Mouse (Mus musculus) liver (tissue): Measurements from ENCODE around the gene Txk.

Experiments
- DNase-seq: peaks from one replicate; pipeline ENCODE4 v3.0.0-alpha.2; 2020; ENCODE audit warnings: mixed read lengths

The Txk gene

DNA sequence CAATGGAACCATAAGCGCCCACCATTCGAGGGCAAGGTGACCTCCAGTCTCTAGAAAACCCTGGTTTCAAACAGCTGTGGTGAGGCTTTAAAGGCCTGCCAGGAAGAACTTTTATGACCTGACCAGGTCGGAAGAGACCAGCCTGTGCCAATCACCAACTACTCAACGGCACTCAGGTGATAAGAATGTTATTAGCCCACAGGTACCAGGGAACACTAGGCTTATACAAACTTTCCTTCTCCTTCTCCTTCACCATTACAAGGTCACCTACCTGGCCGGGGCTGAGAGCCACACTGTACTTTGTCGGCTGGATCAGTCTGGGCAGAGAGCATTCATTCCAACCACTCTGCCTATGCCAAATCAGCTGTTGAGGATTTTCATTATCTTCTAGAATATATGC is 71.1 kb downstream of the Txk start:
- DNase-seq: no peak

DNA sequence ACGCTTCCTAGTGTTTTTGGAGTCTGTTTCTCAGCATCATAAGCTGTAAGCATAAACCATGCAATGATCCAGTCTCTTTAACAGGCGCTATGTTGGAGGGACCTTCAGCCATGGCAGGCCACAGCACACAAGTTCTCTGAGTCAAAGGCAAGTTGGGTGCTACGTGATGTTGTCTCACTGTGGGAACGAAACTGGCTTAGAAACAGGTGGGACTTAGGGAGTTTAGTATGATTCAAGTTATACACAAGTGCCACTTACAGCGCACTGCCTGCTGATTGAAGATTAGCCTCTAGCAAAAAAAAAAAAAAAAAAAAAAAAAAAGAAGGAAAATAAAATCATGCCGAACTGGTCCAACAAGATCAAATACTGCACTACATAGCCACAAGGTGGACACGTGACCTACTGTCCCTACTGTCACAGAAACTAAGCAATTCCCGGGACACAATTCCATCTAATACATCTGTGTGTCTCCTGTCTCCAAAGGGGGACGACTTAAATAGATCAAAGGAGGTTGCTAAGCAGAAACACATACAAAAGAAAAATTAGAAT is 77.5 kb downstream of the Txk start:
- DNase-seq: no peak

DNA sequence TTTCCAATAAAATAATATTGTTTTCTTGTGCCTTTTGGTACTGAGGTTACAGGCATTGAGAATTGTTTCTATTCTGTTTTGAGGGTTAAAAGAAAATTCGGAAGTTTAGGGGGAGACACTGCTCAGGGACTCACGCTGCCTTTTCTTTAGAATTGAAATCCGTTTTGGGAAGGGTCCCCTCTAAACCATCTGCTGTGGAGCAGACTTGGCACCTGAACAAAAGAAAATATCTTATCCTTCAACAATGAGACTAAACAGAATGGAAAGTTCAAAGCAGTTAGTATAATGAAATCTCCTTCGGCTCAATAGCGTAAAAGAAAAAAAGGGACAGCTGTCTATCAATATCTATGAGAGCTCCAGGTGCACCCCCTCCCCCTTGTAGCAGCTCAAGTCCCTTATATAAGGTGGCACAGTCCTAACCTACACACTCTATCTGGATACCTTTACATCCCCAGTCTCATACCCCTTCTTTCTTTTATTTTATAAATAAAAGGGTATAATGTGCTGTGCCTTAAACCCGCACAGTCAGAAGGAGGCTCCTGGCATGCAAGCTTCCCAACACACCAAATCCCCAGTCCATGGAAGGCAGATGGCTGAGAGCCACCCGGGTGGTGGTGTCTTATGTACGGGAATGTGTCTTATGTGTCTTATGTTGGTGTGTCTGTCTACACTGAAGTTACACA is 81.4 kb downstream of the Txk start:
- DNase-seq: no peak

DNA sequence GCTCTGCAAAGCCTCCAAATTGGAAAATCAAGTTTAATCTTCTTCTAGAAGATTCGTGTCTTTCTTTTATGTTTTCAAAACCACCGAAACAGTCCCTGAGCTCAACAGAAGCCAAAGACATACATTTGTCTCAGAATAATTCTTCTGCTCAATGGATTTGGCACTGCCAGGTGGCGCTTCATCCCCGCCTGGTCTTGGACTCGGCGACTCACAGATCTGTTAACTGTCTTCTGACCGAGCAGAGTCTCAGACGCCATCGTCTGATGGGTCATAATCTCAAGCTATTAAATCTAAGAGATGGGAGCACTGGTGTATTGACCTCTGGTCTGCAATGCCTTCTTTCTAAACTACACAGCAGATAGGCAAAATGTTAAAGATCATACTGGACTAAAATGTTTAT is 84.2 kb downstream of the Txk start:
- no peak for DNase-seq

DNA sequence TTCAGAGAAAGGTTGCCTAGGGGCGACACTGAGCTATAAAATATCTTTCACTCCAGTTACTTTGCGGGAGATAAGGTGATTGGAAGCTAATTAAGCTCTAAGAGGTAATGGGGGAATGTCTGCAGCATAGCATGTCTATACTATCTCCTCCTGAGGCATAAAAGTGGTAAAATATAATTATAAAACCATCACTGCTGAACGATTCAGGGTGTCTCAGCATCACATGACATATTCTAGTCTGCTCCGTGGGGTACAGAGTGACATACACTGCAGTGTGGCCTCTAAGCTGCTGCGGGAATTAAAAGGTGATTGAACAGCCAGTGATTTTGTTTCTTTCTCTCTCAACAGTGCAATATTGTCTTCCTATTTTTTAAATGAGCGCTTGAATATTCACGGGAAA is 86.1 kb downstream of the Txk start:
- no peak for DNase-seq

DNA sequence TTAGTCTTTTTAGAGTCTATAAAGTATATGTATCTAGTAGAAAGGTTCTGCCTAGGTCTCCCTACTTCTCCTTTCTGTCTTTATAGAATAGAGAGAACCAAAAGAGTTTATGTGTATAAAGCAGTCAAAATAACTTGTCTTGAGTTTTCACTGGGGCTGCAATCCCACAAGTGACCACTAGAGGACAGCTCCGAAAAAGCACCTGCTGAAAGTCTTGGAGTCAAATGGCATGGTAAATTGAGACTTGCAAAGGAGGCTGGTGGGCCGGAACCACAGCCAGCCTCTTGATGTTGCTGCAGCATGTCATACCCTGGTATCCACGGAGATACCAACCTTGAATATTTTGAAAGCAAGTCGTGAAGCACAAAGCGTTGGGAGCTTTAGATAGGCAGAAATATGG is 87.3 kb downstream of the Txk start:
- DNase-seq: peak; percentile 49

DNA sequence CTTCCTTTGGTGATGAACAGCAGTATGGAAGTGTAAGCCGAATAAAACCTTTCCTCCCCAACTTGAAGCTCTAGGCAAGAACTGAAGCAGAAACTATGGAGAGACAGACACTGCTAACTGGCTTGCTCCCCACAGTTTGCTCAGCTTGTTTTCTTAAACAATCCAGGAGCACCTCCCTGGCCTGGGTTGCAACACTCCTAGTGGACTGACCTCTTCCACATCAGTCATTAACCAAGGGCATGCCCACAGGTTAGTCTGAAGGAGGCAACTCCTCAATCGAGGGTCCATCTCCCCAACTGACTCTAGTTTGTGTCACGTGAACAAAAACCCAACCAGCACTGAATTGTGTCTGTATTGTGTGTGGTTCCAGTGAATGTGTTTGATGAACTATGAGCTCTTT is 87.7 kb downstream of the Txk start:
- DNase-seq: peak; percentile 21

DNA sequence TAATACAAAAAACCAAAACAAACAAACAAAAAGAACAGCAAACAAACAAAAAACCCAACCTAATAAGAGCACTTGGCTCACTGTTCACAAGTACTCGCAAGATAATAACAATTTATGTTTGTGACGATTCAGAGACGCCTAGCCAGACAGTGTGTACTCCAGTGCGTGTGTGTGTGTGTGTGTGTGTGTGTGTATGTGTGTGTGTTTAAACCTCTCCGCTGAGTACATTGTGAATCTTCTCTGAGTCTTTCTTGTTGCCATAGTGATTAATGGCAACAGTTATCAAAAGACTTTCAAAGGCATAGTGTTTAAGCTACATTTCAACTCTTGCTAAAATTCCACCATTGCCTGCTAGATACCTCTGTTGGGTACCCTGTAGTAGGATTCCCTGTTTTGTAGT is 88.5 kb downstream of the Txk start:
- DNase-seq: no peak

DNA sequence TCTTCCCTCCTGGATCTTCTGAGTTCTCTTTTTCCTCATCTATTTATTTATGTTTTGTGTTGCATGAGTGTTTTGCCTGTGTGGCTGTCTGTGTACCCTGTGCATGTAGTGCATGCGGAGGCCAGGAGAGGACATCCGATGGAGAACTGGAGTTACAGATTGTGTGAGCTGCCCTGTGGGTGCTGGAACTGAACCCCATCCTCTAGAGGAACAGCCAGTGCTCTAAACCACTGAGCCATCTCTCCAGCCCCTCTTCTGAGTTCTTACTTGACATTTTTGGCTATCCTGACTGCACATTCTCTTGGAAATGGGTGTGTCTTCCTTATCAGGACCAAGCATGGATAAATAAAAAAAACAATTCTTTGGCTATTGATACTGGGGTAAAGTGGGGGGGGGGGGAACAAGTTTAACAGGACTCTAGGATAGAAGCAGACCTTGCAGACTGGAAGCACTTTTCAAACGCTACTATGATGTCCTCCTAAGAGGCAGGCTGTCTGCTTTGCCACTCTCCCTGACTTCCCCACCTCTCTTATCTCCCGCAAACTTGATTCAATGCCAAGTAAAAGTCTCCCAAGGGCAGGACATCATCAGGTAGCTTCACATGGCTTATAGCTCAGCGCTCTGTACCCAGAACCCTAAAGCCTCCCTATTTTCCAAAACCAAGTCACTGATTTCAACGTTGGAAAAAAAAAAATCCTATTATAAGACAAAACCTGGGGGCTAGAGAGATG is 91.4 kb downstream of the Txk start:
- DNase-seq: no peak

DNA sequence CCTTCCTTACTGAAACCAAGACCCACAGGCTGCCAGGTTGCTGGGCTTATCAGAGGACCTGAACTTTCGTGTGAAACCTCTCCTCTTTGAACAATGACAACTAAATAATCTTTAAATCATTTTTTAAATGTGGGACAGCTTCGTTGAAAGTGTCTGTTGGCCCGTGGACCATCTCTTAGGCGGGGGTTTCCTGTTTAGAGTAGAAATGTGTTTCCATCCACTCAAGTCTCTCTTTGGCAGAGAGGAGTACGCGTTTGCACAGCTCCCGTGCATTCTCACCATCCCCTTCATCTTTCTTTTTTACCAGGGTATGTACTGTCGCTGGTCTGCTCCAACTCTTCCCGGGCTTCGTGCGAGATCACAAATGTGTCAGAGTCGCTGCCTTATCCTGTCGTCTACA is 94.2 kb downstream of the Txk start:
- no peak for DNase-seq

DNA sequence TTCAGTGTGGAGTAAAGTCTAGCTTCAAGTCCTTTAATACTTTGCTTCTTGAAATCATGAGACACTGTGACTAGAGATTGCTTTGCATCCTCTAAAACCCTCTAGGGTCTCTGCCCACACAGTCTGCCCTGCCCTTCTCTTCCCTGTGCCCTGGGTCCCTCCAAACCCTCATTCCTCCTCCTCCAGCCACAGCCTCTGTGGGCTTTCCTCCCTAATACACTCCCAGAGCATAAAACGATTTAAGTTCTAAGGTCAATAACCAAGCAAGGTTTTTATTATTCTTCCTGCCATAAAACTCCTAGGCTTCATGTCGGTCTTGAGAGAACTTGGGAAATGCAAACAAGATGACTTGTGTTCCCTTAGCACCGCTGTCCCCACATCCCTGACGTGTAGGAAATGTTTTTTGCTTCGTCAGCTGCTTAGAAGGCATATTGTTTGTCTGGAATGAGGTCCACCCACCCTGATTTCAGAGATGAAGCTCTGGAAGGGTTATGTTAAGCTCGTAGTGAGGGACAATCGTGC is 96.2 kb downstream of the Txk start:
- DNase-seq: no peak

DNA sequence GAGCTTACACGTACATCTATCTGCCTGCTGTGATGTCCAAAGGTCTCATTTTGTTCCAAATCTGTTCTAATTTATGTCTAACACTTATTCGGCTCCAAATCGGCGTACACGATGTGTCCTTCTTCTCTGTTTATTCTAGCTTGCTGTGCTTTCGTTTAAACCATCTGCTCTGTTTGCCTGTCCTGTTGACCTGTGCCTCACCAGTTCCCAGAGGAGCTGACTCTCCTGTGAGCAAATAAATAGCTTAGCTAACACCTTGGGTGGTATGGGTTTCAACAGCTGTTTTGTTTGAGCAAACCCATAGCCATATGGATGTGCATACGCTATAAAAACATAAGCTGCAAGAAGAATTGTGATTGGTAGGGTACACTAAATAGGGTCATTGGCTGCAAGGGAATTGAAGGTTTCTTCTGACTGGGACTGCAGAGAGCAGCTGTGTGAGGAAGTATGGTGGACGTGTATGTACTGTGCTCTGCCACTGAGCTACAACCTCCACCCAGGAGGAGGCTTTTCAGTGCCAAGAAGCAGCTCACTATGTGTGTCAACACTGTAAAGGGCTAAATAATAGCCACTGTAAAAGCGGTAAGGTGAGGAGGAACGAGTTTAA is 99.4 kb downstream of the Txk start:
- DNase-seq: no peak

DNA sequence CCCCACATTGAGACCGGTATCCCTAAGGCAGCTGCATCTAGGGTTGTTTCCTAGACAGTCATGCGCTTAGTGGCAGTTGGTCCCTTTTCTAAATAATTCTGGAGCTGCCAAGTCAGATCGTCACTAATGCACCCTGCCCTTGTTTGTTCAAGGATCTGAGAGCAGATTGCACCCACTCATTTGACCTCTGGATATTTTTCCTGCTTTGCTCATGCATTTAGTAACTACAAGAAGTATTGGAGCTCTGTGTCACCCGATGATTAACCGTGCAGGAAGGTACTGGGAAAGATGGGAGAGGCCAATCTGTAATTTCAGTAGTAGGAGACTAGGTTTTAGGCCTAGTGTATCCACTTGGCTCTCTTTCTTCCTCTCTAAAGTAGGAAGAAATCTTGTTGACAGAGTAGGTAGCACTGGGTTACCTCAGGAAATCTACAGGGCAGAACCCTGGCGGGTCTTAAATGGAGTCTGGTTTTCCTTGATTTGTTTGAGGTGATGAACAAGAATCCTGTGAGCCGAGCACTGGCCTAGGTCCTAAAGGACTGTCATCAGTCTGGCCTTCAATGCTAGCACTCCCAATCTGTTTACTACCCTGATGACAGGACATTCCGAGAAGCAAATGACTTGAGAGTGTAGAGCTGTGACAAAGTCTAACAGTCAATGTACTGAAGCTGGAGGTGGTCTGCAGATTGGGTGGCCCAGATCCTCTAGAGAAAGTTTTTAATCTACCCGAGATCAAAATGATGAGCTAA is 103.4 kb downstream of the Txk start:
- no peak for DNase-seq

DNA sequence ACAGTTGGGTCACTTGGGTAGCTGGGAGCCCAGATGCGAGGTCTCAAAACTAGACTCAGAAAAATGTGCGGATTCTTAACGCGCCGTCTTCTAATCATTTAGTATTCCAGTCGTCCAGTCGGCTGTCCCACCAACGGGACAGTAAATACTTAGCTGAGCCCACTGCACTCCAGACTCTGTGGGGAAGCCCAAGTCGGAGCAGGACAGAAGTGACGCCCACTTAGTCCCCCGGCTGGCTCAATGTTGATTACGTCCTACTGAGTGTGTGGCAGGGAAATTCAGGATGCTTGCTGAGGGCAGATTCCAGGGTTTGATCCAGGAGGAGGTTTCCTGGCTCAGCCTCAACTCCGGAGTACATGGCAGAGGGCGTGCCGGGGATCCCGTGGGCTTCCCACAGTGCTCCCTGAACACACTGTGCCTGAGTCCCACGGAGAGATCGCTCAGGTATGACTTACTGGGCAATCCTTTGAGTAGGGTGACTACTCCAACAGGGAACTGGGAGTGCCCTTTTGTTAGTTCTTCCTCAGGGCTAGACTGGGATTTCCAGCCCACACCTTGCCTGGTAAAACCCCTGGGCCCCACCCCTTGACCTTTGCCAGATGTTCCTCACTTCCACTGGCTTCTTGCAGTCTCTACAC is 104.5 kb downstream of the Txk start:
- no peak for DNase-seq

DNA sequence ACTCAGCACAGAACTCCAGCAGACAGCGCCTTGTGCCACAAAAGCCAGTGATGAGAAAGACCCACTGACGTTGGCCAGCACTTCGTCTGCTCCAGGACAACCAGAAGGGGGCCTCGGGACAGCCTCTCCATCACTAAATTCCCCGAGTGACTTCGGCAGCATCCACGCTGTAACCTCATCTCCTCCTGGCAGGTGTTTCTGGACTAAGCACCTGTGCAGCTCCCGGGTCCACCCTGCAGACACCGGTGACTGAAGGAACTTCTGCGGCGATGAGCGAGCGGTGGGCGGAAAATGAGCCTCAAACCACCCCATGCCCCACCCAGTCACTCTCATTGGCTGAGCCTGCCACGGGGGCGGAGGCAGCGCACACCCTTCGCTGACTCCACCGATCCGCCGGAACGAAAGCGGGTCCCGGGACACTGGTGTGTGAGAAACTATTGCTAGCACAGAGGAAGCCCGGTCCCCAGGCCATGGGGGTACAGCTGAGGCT is 105.1 kb downstream of the Txk start, which contains the start of gene Nipal1:
TSS of gene Nipal1 (plus strand) at position 378 of the 490 bp plus-strand sequence.
- peak; percentile 78 for DNase-seq

DNA sequence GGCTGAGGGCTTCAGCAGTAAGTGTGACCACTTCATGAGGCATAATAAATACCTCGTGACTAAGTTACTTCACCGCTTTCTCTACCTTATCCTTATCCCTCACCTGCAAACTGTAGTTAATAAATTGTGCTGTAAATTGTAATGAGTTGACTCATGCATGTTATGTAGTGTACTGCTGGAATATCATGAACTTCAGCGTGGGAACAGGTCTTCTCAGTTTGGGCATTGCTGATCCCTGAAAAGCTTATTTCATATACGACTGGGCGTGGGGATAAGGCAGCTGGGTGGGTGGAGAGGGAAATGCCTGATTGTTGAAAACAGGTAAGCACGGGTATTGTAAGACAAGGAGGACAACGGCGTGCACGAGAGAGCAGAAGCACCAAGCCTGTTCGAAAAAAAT is 105.6 kb downstream of the Txk start:
- DNase-seq: no peak

DNA sequence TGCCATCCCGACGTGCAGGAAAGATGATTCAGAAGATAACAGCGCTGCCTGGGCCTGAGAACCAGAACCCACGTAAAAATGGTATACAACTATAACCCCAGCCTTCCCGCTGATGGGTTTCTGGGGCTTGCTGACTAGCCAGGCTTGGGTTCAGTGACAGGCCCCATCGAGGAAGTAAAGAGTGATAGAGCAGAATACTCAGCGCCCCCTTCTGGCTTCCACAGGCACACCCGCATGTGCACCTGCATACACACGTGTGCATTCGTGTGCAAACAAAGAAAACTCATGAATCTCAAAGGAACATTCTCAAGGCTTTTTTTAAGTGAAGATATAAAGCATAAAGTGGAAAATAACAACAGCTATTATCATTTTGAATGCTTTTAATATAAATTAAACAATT is 106.4 kb downstream of the Txk start:
- no peak for DNase-seq
